Mouse (Mus musculus) spleen, adult 2 months (tissue): ENCODE data around the gene Cnppd1.

ENCODE experiments used
- CTCF ChIP-seq: fragments of 200-500 bp; IDR thresholded peaks from 2 replicates; pipeline ENCODE4 v1.5.1; 2011; ENCODE audit warnings: mild to moderate bottlenecking, inconsistent platforms; ENCODE audit not compliant: insufficient read depth, insufficient read length, insufficient replicate concordance; ENCODE audit errors: extremely low read depth
- POLR2A ChIP-seq: fragments of 200-500 bp; IDR thresholded peaks from 2 replicates; pipeline ENCODE4 v1.6.1; 2011; ENCODE audit warnings: low read depth, low read length, inconsistent platforms

GRCm38 (mm10) chr1:75155837-75156236 is 13.3 kb upstream of the Cnppd1 start:
- TF ChIP-seq CTCF (no peak), POLR2A (no peak)
